Mouse (Mus musculus) CH12.LX (cell line): Measurements from ENCODE around the gene Dcaf15. TPM values are rescaled to one million over a fixed set of nuclear protein-coding genes. Genes with fewer than 3 reads are reported as not detected.
A peak's percentile ranks its signal among the peaks of the same experiment; 100 is the strongest.

ENCODE experiments used
- DNase-seq: peaks from one replicate; pipeline ENCODE4 v3.0.0-alpha.2; 2013; ENCODE audit errors: extremely low read depth
- H3K27ac ChIP-seq: 2 replicates; pipeline ENCODE4 v1.5.1; 2012; ENCODE audit warnings: low read depth, mild to moderate bottlenecking, control low read depth, moderate library complexity; ENCODE audit not compliant: insufficient read depth
- H3K27me3 ChIP-seq: replicated peaks from 2 replicates; pipeline ENCODE3; 2012; ENCODE audit warnings: inconsistent platforms
- H3K36me3 ChIP-seq, 2 experiments: replicated peaks in 1 of 2; 2 replicates each; pipeline versions ENCODE3 to v1.6.1; 2012; ENCODE audit warnings: inconsistent platforms in 1 of 2, low read length in 1 of 2, mild to moderate bottlenecking in 1 of 2, mixed read lengths in 1 of 2, moderate library complexity in 1 of 2; ENCODE audit not compliant: control insufficient read depth in 1 of 2, insufficient read depth in 1 of 2
- H3K4me1 ChIP-seq, 2 experiments: 2 replicates each; pipeline ENCODE4 v1.6.1; 2012; ENCODE audit warnings: inconsistent platforms in 1 of 2, moderate library complexity in 1 of 2; ENCODE audit not compliant: insufficient read depth in 2 of 2, control insufficient read depth in 1 of 2
- H3K4me2 ChIP-seq: 2 replicates; pipeline ENCODE4 v1.6.1; 2012; ENCODE audit warnings: low read depth, mild to moderate bottlenecking, control low read depth; ENCODE audit not compliant: poor library complexity, insufficient read depth, severe bottlenecking
- H3K4me3 ChIP-seq, 3 experiments: fragments of 150-350 bp in 1 of 3; sonication (generic) in 1 of 3; replicated peaks in 1 of 3; 2 replicates each; pipeline versions ENCODE3 to v1.5.1; 2011 to 2012; ENCODE audit warnings: low read depth in 2 of 3, low read length in 2 of 3, mild to moderate bottlenecking in 2 of 3, moderate library complexity in 2 of 3, control low read depth in 1 of 3, improper control_type of control experiment in 1 of 3, inconsistent platforms in 1 of 3, mixed read lengths in 1 of 3; ENCODE audit not compliant: poor library complexity in 1 of 3
- H3K79me2 ChIP-seq: replicated peaks from 2 replicates; pipeline ENCODE4 v1.6.1; 2012; ENCODE audit warnings: mild to moderate bottlenecking, moderate library complexity; ENCODE audit not compliant: control insufficient read depth, poor library complexity, insufficient read depth, severe bottlenecking; ENCODE audit errors: extremely low read depth
- H3K9ac ChIP-seq: 2 replicates; pipeline ENCODE4 v1.6.1; 2012; ENCODE audit warnings: low read depth, mild to moderate bottlenecking, control low read depth, moderate library complexity; ENCODE audit not compliant: insufficient read depth
- H3K9me3 ChIP-seq: replicated peaks from 2 replicates; pipeline ENCODE3; 2012; ENCODE audit warnings: low read length, inconsistent platforms, mixed read lengths
- BHLHE40 ChIP-seq: IDR thresholded peaks from 2 replicates; pipeline ENCODE4 v1.6.1; 2011; ENCODE audit warnings: mild to moderate bottlenecking, low read depth, low read length, improper control_type of control experiment
- CHD2 ChIP-seq: IDR thresholded peaks from 2 replicates; pipeline ENCODE4 v1.6.1; 2011; ENCODE audit warnings: low read length, improper control_type of control experiment
- CTCF ChIP-seq, 2 experiments: IDR thresholded peaks in 1 of 2; conservative IDR thresholded peaks in 1 of 2; 2 replicates each; pipeline ENCODE4 v1.5.1; 2011 to 2012; ENCODE audit warnings: low read depth in 2 of 2, low read length in 2 of 2, improper control_type of control experiment in 1 of 2, inconsistent platforms in 1 of 2, mild to moderate bottlenecking in 1 of 2, moderate library complexity in 1 of 2
- ELF1 ChIP-seq: IDR thresholded peaks from 2 replicates; pipeline ENCODE4 v1.6.1; 2014; ENCODE audit warnings: low read depth, mild to moderate bottlenecking, inconsistent platforms, low read length, improper control_type of control experiment
- EP300 ChIP-seq: IDR thresholded peaks from 2 replicates; pipeline ENCODE4 v1.6.1; 2011; ENCODE audit warnings: low read length, improper control_type of control experiment
- ETS1 ChIP-seq: conservative IDR thresholded peaks from 2 replicates; pipeline ENCODE4 v1.6.1; 2012; ENCODE audit warnings: low read depth, mild to moderate bottlenecking, inconsistent platforms, low read length, improper control_type of control experiment, moderate library complexity
- GABPA ChIP-seq: IDR thresholded peaks from 2 replicates; pipeline ENCODE4 v1.6.1; 2012; ENCODE audit warnings: low read depth, low read length, improper control_type of control experiment, inconsistent platforms; ENCODE audit not compliant: insufficient replicate concordance
- HCFC1 ChIP-seq: IDR thresholded peaks from 2 replicates; pipeline ENCODE4 v1.6.1; 2012; ENCODE audit warnings: low read depth, mild to moderate bottlenecking, inconsistent platforms, low read length, improper control_type of control experiment
- JUN ChIP-seq: IDR thresholded peaks from 2 replicates; pipeline ENCODE4 v1.6.1; 2011; ENCODE audit warnings: low read depth, mild to moderate bottlenecking, low read length, improper control_type of control experiment, moderate library complexity; ENCODE audit not compliant: insufficient read depth
- JUND ChIP-seq: conservative IDR thresholded peaks from 2 replicates; pipeline ENCODE4 v1.6.1; 2011; ENCODE audit warnings: low read depth, low read length, improper control_type of control experiment
- MAX ChIP-seq: IDR thresholded peaks from 2 replicates; pipeline ENCODE4 v1.6.1; 2011; ENCODE audit warnings: low read length, improper control_type of control experiment
- MAZ ChIP-seq: IDR thresholded peaks from 2 replicates; pipeline ENCODE4 v1.6.1; 2012; ENCODE audit warnings: low read depth, mild to moderate bottlenecking, inconsistent platforms, low read length, improper control_type of control experiment, moderate library complexity
- MEF2A ChIP-seq: IDR thresholded peaks from 2 replicates; pipeline ENCODE4 v1.6.1; 2014; ENCODE audit warnings: low read depth, mild to moderate bottlenecking, inconsistent platforms, low read length, improper control_type of control experiment, borderline replicate concordance
- MXI1 ChIP-seq: IDR thresholded peaks from 2 replicates; pipeline ENCODE4 v1.6.1; 2011; ENCODE audit warnings: mild to moderate bottlenecking, low read depth, low read length, improper control_type of control experiment
- NRF1 ChIP-seq: IDR thresholded peaks from 2 replicates; pipeline ENCODE4 v1.6.1; 2014; ENCODE audit warnings: low read depth, mild to moderate bottlenecking, inconsistent platforms, low read length, improper control_type of control experiment, moderate library complexity
- POLR2A ChIP-seq: IDR thresholded peaks from 2 replicates; pipeline ENCODE4 v1.6.1; 2011; ENCODE audit warnings: low read depth, mild to moderate bottlenecking, improper control_type of control experiment, low read length
- RAD21 ChIP-seq: IDR thresholded peaks from 2 replicates; pipeline ENCODE4 v1.6.1; 2011; ENCODE audit warnings: low read depth, mild to moderate bottlenecking, low read length, improper control_type of control experiment, moderate library complexity
- RCOR1 ChIP-seq: conservative IDR thresholded peaks from 2 replicates; pipeline ENCODE4 v1.6.1; 2012; ENCODE audit warnings: low read depth, mild to moderate bottlenecking, inconsistent platforms, low read length, improper control_type of control experiment
- SIN3A ChIP-seq: IDR thresholded peaks from 2 replicates; pipeline ENCODE4 v1.6.1; 2012; ENCODE audit warnings: low read length, improper control_type of control experiment, inconsistent platforms
- TBP ChIP-seq: conservative IDR thresholded peaks from 2 replicates; pipeline ENCODE4 v1.6.1; 2011; ENCODE audit warnings: low read depth, low read length, improper control_type of control experiment
- USF2 ChIP-seq: conservative IDR thresholded peaks from 2 replicates; pipeline ENCODE4 v1.6.1; 2011; ENCODE audit warnings: low read depth, low read length, improper control_type of control experiment
- ZMIZ1 ChIP-seq: IDR thresholded peaks from 2 replicates; pipeline ENCODE4 v1.6.1; 2012; ENCODE audit warnings: low read depth, mild to moderate bottlenecking, inconsistent platforms, low read length, improper control_type of control experiment
- dilution Hi-C: fragments of 300-500 bp; cut with MboI; formaldehyde crosslinking; loops from 2 replicates; pipeline ENCODE4 v1.14.3; 2020; ENCODE audit warnings: low sequenced_read_pairs; ENCODE audit not compliant: extremely low pct_unique_long_range_greater_than_20kb, extremely low pct_ligation_motif_present
- in situ Hi-C: fragments of 300-500 bp; cut with MboI; formaldehyde crosslinking; loops from 3 replicates; pipeline ENCODE4 v1.14.3; 2019; ENCODE audit warnings: low sequenced_read_pairs, low pct_ligation_motif_present, low pct_unique_long_range_greater_than_20kb, mixed read lengths
- polyA plus RNA-seq: library from polyadenylated mRNA; unstranded; fragments of >175 nt; gene quantifications from 2 replicates; pipeline ENCODE4 v1.2.1, GENCODE M21; 2012; ENCODE audit warnings: low read depth; ENCODE audit not compliant: insufficient read length
- total RNA-seq, 2 experiments: library from RNA; depleted of rRNA; stranded (reverse); fragments of 300-350 nt in 1 of 2; fragments of >200 nt in 1 of 2; gene quantifications; 2 replicates each; pipeline ENCODE4 v1.2.3; 2012 to 2014

Dcaf15 gene
- total and polyA plus RNA-seq, 3 experiments = 39.3 to 50.7 (median 47.9) TPM

DNA sequence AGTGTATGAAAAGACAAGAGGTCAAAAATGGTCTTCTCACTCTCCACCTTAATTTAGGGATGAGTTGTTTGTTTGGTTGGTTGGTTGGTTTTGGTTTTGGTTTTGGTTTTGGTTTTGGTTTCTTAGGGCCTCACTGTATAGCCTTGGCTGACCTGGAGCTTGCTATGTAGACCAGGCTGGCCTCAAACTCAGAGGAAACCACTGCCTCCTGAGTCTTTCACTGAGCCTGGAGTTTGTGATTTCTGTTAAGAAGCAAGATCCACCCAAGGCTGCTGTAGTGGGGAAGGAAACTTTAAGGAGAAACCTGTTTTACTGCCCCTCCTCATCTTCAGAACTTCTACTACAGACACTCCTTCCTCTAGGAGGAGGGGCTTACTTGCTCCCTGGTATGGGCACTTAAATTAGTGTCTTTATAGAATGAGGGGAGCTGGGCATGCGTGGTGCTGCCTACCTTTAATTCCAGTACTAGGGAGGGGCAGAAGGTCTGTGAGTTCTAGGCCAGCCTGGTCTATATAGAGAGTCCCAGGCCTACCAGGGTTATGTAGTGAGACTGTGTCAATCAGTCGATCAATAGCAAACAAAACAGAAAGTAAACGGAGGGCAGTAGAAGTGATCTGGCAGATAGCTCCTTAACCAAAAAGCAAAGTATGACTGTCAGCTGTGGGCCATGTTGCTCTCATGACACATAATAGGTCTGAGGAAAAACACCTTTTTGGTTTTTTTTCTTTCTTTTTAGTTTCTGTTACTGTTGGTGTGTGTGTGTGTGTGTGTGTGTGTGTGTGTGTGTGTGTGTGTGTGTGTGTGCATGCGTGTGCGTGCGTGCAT, 1.9 kb upstream of the Dcaf15 start:
- H3K4me1 ChIP-seq = peaks cover 15 to 34% of the 10 kb centered on the region in 2 experiments
- H3K4me2 ChIP-seq = peak overlapping the region; percentile 40; the same call in 1 of the 2 replicates
- H3K36me3 ChIP-seq = peaks cover 14 to 18% of the 10 kb centered on the region in 2 experiments
- dilution Hi-C loops = no loop called here
- H3K79me2 ChIP-seq = peaks cover 14% of the 10 kb centered on the region
- no peak overlapping the region for H3K9ac ChIP-seq
- peak overlapping the region; percentile 93 for H3K27ac ChIP-seq
- H3K4me3 ChIP-seq = peak overlapping the region in 1 of 3 experiments; percentile 40
- peaks cover 3% of the 10 kb centered on the region for H3K9me3 ChIP-seq
- H3K27me3 ChIP-seq = no peaks in the 10 kb centered on the region
- DNase-seq = no peak
- in situ Hi-C loops = loop anchor here (10.0 kb wide), 1 partner anchor 52 kb away; no protein-coding TSS in a partner anchor
- TF ChIP-seq JUND = no peak
- TF ChIP-seq HCFC1 = 0 out of 2 replicates have a peak, but pooled peaks have one; percentile 7
- TF ChIP-seq NRF1 = peak; percentile 74
- no peak for TF ChIP-seq EP300
- no peak for TF ChIP-seq MXI1
- no peak for TF ChIP-seq CHD2
- TF ChIP-seq ETS1 = peak; percentile 60
- TF ChIP-seq MAZ = 0 out of 2 replicates have a peak, but pooled peaks have one; percentile 36

DNA sequence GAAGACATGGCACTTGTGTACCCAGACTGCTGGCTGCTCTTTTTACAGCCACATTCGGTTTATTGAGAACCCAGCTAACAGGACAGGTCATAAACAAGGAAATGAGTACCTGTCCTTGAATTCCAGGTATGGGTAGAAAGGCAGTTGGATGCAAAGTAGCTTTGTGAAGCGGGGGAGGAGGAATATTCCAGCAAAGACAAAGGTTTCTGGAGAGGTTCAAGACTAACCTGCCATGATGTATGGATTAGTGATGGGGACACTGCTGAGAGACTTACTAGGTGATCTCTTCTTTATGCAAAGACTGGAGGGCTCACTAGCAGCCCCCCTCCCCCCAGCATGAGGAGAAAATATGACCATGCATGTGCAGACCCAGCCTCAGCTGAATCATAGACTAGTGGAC, 1.1 kb upstream of the Dcaf15 start:
- peak overlapping the region; percentile 40; the same call in 1 of the 2 replicates for H3K4me2 ChIP-seq
- no peaks in the 10 kb centered on the region for H3K27me3 ChIP-seq
- dilution Hi-C loops (no loop called here), in situ Hi-C loops (loop anchor here (10.0 kb wide), 1 partner anchor 51 kb away; no protein-coding TSS in a partner anchor)
- peak overlapping the region; percentile 93 for H3K27ac ChIP-seq
- DNase-seq = no peak
- H3K79me2 ChIP-seq = peaks cover 14% of the 10 kb centered on the region
- peaks cover 3% of the 10 kb centered on the region for H3K9me3 ChIP-seq
- peaks cover 21 to 23% of the 10 kb centered on the region in 2 experiments for H3K36me3 ChIP-seq
- H3K4me3 ChIP-seq = peak overlapping the region in 1 of 3 experiments; percentile 40
- H3K4me1 ChIP-seq = peaks cover 15 to 34% of the 10 kb centered on the region in 2 experiments
- no peak for TF ChIP-seq POLR2A
- no peak for TF ChIP-seq MEF2A
- peak; percentile 32; the same call in 1 of the 2 replicates for TF ChIP-seq CHD2
- H3K9ac ChIP-seq = 0 out of 2 replicates have a peak overlapping the region, but pooled peaks have one; percentile 29

DNA sequence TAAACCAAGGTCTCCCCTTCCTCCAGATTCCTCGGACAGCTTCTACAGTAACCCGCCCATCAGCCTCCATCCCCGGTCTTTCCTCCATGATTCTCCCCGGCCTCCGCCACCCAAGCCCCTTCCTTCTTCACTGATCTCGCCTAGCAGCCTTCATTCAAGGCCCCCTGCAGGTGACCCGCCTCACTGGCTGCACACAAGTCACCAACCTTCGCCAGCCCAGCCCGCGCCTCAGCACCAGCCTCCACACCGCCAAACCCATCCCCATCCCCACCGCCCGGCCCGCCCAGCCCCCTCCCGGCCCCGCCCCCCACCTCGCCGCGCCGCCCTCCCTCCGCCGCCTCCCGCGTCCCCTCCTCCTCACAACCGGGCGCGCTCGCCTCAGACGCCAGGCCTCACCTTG, 347 bp downstream of the Dcaf15 start:
- peak overlapping the region; percentile 80; the same call in 1 of the 2 replicates for H3K9ac ChIP-seq
- peaks cover 28 to 38% of the 10 kb centered on the region in 2 experiments for H3K36me3 ChIP-seq
- in situ Hi-C loops = loop anchor here (10.0 kb wide), 1 partner anchor 49 kb away; no protein-coding TSS in a partner anchor
- dilution Hi-C loops = no loop called here
- peaks cover 14% of the 10 kb centered on the region for H3K79me2 ChIP-seq
- peak; percentile 71 for DNase-seq
- H3K27ac ChIP-seq = no peak overlapping the region
- H3K27me3 ChIP-seq = no peaks in the 10 kb centered on the region
- peak overlapping the region; percentile 65 to 71 (median 68) for H3K4me3 ChIP-seq
- peak overlapping the region; percentile 94; the same call in 1 of the 2 replicates for H3K4me2 ChIP-seq
- H3K9me3 ChIP-seq = peaks cover 3% of the 10 kb centered on the region
- H3K4me1 ChIP-seq = peaks cover 15 to 34% of the 10 kb centered on the region in 2 experiments
- TF ChIP-seq MAZ (peak; percentile 25; the same call in 1 of the 2 replicates), JUN (no peak), SIN3A (peak; percentile 77), BHLHE40 (0 out of 2 replicates have a peak, but pooled peaks have one; percentile 11), USF2 (no peak), CTCF (conservative IDR thresholded peaks at IDR 0.05 in 1 of 2, IDR thresholded peaks at IDR 0.05 in 1 of 2; ENCODE audit: low read depth in 2 of 2, low read length in 2 of 2) (peak in 1 of 2 experiments; percentile 50; a peak in 2 of 4 replicates), ETS1 (no peak), HCFC1 (no peak), RCOR1 (no peak), NRF1 (no peak), EP300 (no peak), ELF1 (no peak), TBP (no peak), ZMIZ1 (no peak), RAD21 (peak; percentile 17), MAX (peak; percentile 45; the same call in 1 of the 2 replicates), GABPA (no peak)
